Mouse (Mus musculus): Measurements from ENCODE around the gene Ccdc116. TPM values are rescaled to one million over a fixed set of nuclear protein-coding genes. Genes with fewer than 3 reads are reported as not detected.
A peak's percentile ranks its signal among the peaks of the same experiment; 100 is the strongest.

Ccdc116 gene
- polyA plus RNA-seq, 1 experiment from 2014 or later: 1.6 TPM

DNA sequence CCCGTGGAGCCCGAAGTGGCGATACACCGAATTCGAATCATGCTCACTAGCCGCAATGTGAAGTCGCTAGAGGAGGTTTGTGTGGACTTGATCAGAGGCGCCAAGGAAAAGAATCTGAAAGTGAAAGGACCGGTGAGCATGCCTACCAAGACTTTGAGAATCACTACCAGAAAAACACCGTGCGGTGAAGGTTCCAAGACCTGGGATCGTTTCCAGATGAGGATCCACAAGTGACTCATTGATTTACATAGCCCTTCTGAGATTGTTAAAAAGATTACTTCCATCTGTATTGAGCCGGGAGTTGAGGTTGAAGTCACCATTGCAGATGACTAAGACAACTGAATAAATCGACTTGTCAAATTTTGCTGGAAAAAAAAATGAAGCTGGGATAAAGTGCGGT lies 9.7 kb downstream of the Ccdc116 start:
- Histone ChIP-seq H3K27ac (ENCODE audit: low read length) (no peak overlapping the region), H3K27me3 (ENCODE audit: control insufficient read depth, insufficient read depth, low read length) (no peaks in the 10 kb centered on the region), H3K4me3 (replicated peaks; ENCODE audit: low read length) (no peak overlapping the region), H3K9ac (ENCODE audit: low read length) (no peak overlapping the region), H3K9me3 (replicated peaks; ENCODE audit: control insufficient read depth, low read length) (no peaks in the 10 kb centered on the region), H3K36me3 (ENCODE audit: control insufficient read depth, insufficient read depth, low read length) (no peaks in the 10 kb centered on the region), H3K4me2 (ENCODE audit: low read depth, low read length) (no peak overlapping the region), H3K4me1 (ENCODE audit: control insufficient read depth, insufficient read depth, low read length) (peaks cover 7% of the 10 kb centered on the region; the same call in 1 of the 2 replicates)
- WGBS: 85% methylated on average over 15 of the region's 15 CpGs
- ATAC-seq (ENCODE audit: insufficient read depth, low FRiP score): no peak

DNA sequence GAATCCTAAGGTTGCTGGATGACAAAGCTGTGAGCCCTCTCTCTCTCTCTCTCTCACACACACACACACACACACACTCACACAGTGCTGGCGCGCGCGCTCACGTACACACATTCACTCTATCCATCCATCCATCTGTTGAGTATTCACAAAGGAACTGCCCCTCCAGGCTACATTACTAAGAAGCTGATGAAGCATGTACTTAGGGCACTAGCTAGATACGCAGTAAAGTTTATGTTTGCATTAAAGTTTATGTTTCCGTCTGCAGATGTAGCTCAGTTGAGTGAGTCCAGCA lies 14.2 kb downstream of the Ccdc116 start:
- H3K4me3 ChIP-seq (replicated peaks; ENCODE audit: low read length): peak overlapping the region; percentile 92
- peak overlapping the region; percentile 76 for H3K4me2 ChIP-seq (ENCODE audit: low read depth, low read length)
- H3K9ac ChIP-seq (ENCODE audit: low read length): peak overlapping the region; percentile 71
- H3K27me3 ChIP-seq (ENCODE audit: control insufficient read depth, insufficient read depth, low read length): no peaks in the 10 kb centered on the region
- no peaks in the 10 kb centered on the region for H3K36me3 ChIP-seq (ENCODE audit: control insufficient read depth, insufficient read depth, low read length)
- no peaks in the 10 kb centered on the region for H3K9me3 ChIP-seq (replicated peaks; ENCODE audit: control insufficient read depth, low read length)
- 24% methylated on average over 7 of the region's 7 CpGs for whole genome bisulfite sequencing
- no peak for ATAC-seq (ENCODE audit: insufficient read depth, low FRiP score)
- H3K27ac ChIP-seq (ENCODE audit: low read length): peak overlapping the region; percentile 64
- peaks cover 14% of the 10 kb centered on the region for H3K4me1 ChIP-seq (ENCODE audit: control insufficient read depth, insufficient read depth, low read length)

DNA sequence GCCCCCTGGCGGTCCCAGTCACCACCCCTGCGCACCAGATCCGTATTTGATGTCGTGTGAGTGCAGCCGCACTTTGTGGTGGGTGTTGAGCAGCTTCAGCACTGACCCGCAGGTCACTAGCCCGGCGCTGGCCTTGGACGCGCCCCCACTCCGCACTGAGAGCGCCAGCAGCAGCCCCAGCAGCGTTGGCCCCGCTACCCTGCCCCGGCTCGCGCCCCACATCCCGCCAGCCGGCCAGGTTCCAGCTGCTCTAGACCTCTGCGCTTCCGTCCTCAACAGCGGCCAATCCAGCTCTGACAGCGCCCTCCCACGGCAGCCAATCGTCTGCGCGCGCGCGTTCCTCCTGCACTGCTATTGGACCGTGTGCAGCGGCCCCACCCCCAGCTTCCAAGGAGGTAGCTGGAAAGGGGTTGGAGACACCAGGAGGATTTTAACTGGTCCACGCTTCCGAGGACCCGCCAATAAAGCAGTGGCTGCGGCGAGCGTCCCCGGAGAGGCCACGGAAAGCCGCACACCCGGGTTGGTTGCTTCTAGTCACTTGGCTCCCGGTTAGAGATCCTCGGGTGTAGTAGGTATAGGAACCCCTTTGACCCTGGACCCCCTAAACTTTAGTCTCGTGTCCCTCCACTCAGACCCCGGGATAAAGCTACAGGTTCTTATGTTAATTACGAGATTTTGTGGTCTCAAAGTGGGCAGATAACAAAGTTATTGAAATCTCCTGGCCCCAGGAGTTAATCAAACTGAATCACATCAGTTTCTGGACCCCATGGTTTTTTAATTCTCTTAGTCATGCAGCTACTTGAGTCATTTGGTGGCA lies 14.7 kb downstream of the Ccdc116 start, which contains the start of gene Sdf2l1:
TSS of gene Sdf2l1 (minus strand) at position 295 of the 817 bp plus-strand sequence.
- H3K36me3 ChIP-seq (ENCODE audit: control insufficient read depth, insufficient read depth, low read length): no peaks in the 10 kb centered on the region
- peak within 1 kb of the TSS; percentile 92 for H3K4me3 ChIP-seq (replicated peaks; ENCODE audit: low read length)
- peak within 1 kb of the TSS; percentile 83 for H3K9ac ChIP-seq (ENCODE audit: low read length)
- peaks cover 14% of the 10 kb centered on the region for H3K4me1 ChIP-seq (ENCODE audit: control insufficient read depth, insufficient read depth, low read length)
- under 1% methylated on average over 47 of the region's 47 CpGs for WGBS
- H3K4me2 ChIP-seq (ENCODE audit: low read depth, low read length): peak within 1 kb of the TSS; percentile 76
- peak within 1 kb of the TSS; percentile 64 for H3K27ac ChIP-seq (ENCODE audit: low read length)
- H3K9me3 ChIP-seq (replicated peaks; ENCODE audit: control insufficient read depth, low read length): no peaks in the 10 kb centered on the region
- ATAC-seq (ENCODE audit: insufficient read depth, low FRiP score): peak; percentile 98
- no peaks in the 10 kb centered on the region for H3K27me3 ChIP-seq (ENCODE audit: control insufficient read depth, insufficient read depth, low read length)

DNA sequence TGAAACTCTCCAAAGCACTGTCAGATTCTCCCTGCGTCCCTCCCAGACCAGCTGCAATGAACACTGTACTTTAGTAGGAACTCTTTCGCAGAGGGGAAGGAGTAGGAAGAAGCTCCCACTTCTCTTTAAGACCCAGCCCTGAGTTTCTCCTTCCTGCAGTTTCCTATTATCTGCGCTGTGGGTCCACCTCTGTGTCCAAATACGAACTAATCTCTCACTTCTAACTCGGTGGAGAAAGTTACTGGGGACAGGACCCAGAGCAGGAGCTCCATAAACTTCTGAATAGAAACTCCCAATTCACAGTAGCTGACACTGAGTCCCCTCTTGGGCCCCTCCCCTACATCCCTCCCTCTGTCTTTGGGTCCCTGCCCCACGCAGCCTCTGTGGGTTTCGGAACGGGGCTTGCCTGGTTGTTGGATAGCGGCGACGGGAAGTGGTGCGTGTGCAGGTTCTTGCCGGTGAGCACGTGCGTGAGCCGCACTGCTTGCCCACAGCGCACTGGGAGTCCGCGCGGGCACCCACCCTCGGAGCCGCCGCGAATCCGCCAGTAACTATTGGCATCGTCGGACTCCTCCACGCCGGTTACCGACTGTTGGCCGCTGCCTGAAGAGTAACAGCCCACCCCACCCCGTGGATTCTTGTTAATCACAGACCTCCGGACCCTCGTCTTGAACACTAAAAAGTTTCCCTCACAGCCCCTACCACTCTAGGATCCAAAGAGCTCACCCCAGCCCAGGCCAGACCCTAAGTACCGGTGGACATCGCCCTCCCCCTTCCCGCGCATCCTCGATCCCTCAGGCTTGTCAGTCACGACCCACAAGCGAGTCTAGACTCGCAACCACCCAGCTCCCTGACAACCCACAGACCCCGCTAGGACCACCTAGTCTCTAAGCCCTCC lies 15.6 kb downstream of the Ccdc116 start:
- Histone ChIP-seq H3K4me3 (replicated peaks; ENCODE audit: low read length) (peak overlapping the region; percentile 92), H3K27ac (ENCODE audit: low read length) (no peak overlapping the region; the same call in 1 of the 2 replicates), H3K4me2 (ENCODE audit: low read depth, low read length) (peak overlapping the region; percentile 76), H3K4me1 (ENCODE audit: control insufficient read depth, insufficient read depth, low read length) (peaks cover 14% of the 10 kb centered on the region), H3K27me3 (ENCODE audit: control insufficient read depth, insufficient read depth, low read length) (no peaks in the 10 kb centered on the region), H3K36me3 (ENCODE audit: control insufficient read depth, insufficient read depth, low read length) (no peaks in the 10 kb centered on the region), H3K9me3 (replicated peaks; ENCODE audit: control insufficient read depth, low read length) (no peaks in the 10 kb centered on the region), H3K9ac (ENCODE audit: low read length) (peak overlapping the region; percentile 83)
- peak; percentile 5; the same call in 1 of the 2 replicates for ATAC-seq (ENCODE audit: insufficient read depth, low FRiP score)
- 4% methylated on average over 43 of the region's 43 CpGs for WGBS

DNA sequence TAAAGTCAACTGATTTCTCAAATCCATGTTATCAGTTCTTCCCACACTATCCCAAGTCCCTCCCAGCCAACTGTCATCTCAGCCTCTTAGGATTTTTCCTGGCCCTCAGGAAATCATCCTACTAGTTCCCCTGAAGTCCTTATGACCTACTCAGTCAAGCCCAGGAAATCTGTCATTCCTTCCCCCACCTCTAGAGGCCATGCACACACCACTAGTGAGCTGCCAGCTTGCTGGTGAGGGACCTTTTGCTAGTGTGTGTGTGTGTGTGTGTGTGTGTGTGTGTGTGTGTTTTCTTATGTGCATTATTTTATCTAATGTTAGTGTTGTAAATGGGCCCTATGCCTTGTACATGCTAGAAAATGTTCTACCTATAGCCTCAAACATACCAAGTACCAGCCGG lies 19.7 kb downstream of the Ccdc116 start:
- no peaks in the 10 kb centered on the region for H3K27me3 ChIP-seq (ENCODE audit: control insufficient read depth, insufficient read depth, low read length)
- no peak overlapping the region for H3K9ac ChIP-seq (ENCODE audit: low read length)
- no peak for ATAC-seq (ENCODE audit: insufficient read depth, low FRiP score)
- H3K27ac ChIP-seq (ENCODE audit: low read length): no peak overlapping the region
- H3K36me3 ChIP-seq (ENCODE audit: control insufficient read depth, insufficient read depth, low read length): no peaks in the 10 kb centered on the region
- H3K4me3 ChIP-seq (replicated peaks; ENCODE audit: low read length): no peak overlapping the region
- peaks cover 23% of the 10 kb centered on the region for H3K4me1 ChIP-seq (ENCODE audit: control insufficient read depth, insufficient read depth, low read length)
- no peak overlapping the region for H3K4me2 ChIP-seq (ENCODE audit: low read depth, low read length)
- 100% methylated on average over 1 of the region's 1 CpGs for WGBS
- no peaks in the 10 kb centered on the region for H3K9me3 ChIP-seq (replicated peaks; ENCODE audit: control insufficient read depth, low read length)

DNA sequence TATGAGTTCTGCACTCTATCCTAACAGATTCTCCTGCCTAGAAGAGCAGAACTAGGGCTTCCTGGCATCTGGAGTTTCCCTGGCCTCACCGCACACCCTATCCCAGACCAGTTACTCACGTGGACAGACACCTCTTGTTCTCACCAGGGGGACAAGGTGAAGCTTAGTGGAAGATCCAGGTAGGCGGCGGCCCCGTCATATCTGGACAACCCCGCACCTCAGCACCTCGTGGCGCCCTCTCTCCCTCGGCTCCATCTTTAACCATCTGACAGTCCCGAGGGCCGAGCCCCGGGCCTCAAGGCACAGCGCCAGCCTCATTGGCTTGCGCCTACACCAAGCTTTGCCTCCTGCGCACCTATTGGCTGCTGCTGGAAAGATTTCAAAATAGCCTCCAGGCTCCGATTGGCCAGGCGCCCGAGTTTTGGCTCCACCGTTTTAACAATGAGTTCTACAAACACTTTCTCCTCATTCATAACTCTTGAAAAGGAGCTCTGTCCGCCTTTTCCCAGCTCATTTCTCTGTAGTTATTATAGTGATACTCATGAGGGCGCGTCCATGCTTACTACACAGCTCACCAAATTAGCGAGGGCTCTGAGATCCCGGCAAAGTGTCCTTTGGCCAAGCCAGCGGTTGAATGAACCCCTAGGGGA lies 22.0 kb downstream of the Ccdc116 start, which contains the start of gene 2610318N02Rik:
TSS of gene 2610318N02Rik (minus strand) at position 297 of the 650 bp plus-strand sequence.
- no peaks in the 10 kb centered on the region for H3K27me3 ChIP-seq (ENCODE audit: control insufficient read depth, insufficient read depth, low read length)
- H3K9me3 ChIP-seq (replicated peaks; ENCODE audit: control insufficient read depth, low read length): no peaks in the 10 kb centered on the region
- peak within 1 kb of the TSS; percentile 69 for H3K9ac ChIP-seq (ENCODE audit: low read length)
- peak; percentile 94 for ATAC-seq (ENCODE audit: insufficient read depth, low FRiP score)
- H3K4me2 ChIP-seq (ENCODE audit: low read depth, low read length): peak within 1 kb of the TSS; percentile 68
- H3K27ac ChIP-seq (ENCODE audit: low read length): peak within 1 kb of the TSS; percentile 33; the same call in 1 of the 2 replicates
- peak within 1 kb of the TSS; percentile 51 for H3K4me3 ChIP-seq (replicated peaks; ENCODE audit: low read length)
- H3K4me1 ChIP-seq (ENCODE audit: control insufficient read depth, insufficient read depth, low read length): peaks cover 16% of the 10 kb centered on the region
- no peaks in the 10 kb centered on the region for H3K36me3 ChIP-seq (ENCODE audit: control insufficient read depth, insufficient read depth, low read length)
- WGBS: under 1% methylated on average over 25 of the region's 25 CpGs

DNA sequence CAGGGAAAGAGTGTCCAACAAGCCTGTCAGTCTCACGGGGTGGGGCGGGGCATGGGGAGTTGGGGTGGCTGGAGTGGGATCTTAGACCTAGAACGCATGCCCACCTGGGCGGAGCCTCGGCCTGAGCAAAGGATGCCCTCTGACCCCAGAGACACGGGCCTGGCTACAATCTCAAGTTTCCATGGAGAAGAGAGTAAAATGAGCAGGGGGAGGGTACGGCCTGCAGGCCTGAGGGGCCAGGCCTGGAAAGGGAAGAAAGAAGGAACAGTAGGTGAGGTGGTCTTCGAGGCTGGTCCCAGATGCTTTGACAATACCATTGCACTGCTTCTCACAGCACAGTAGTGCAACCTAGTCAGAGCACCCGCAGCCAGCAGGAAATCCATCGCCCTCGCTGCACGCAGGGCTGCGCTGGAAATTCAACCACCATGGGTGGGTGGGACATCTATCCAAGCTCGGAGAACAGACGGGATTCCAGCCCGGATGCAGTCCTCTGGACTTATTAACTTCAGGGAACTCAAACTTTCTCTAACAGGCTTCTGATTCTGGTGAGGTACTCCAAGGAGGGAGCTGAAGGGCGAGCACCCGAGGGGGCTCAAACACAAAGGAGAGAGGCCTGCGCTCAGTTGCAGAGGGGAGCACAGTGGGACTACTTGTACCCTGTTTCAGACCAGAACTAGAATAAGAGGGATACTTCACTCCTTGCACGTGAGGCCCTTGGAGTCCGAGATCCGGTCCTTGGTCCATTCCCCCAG lies 22.7 kb downstream of the Ccdc116 start:
- Histone ChIP-seq H3K9ac (ENCODE audit: low read length) (peak overlapping the region; percentile 69), H3K4me1 (ENCODE audit: control insufficient read depth, insufficient read depth, low read length) (peaks cover 16% of the 10 kb centered on the region), H3K27ac (ENCODE audit: low read length) (peak overlapping the region; percentile 33; the same call in 1 of the 2 replicates), H3K9me3 (replicated peaks; ENCODE audit: control insufficient read depth, low read length) (no peaks in the 10 kb centered on the region), H3K27me3 (ENCODE audit: control insufficient read depth, insufficient read depth, low read length) (no peaks in the 10 kb centered on the region), H3K36me3 (ENCODE audit: control insufficient read depth, insufficient read depth, low read length) (no peaks in the 10 kb centered on the region), H3K4me3 (replicated peaks; ENCODE audit: low read length) (peak overlapping the region; percentile 51), H3K4me2 (ENCODE audit: low read depth, low read length) (peak overlapping the region; percentile 68)
- peak; percentile 31 for ATAC-seq (ENCODE audit: insufficient read depth, low FRiP score)
- 5% methylated on average over 22 of the region's 22 CpGs for WGBS

DNA sequence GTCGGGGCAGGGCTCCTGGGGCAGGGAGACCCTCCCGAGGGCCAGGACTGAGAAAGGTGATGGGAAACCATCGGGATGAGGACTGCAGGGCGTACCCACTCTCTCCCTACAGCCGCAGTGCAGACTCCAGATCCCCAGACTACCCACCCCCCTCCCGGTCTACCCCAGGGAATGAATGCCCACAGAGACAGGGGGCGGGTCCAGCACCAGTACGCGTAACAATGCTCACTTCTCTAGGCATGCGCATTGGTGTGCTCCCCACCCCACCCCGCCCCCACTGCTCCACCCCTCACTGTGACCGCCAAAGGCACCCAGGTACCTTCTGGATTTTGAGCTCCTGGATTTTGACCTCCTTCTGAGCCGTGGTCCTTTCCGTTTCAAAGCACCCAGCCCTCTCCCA lies 25.5 kb downstream of the Ccdc116 start:
- H3K4me2 ChIP-seq (ENCODE audit: low read depth, low read length): no peak overlapping the region
- H3K4me1 ChIP-seq (ENCODE audit: control insufficient read depth, insufficient read depth, low read length): peaks cover 16% of the 10 kb centered on the region
- no peaks in the 10 kb centered on the region for H3K27me3 ChIP-seq (ENCODE audit: control insufficient read depth, insufficient read depth, low read length)

More for the DNA sequence above, 25.5 kb downstream of the Ccdc116 start:
- no peak overlapping the region for H3K4me3 ChIP-seq (replicated peaks; ENCODE audit: low read length)
- no peaks in the 10 kb centered on the region for H3K9me3 ChIP-seq (replicated peaks; ENCODE audit: control insufficient read depth, low read length)
- no peak for ATAC-seq (ENCODE audit: insufficient read depth, low FRiP score)
- H3K27ac ChIP-seq (ENCODE audit: low read length): no peak overlapping the region
- H3K36me3 ChIP-seq (ENCODE audit: control insufficient read depth, insufficient read depth, low read length): no peaks in the 10 kb centered on the region
- WGBS: 71% methylated on average over 14 of the region's 14 CpGs
- no peak overlapping the region for H3K9ac ChIP-seq (ENCODE audit: low read length)
